Mouse (Mus musculus): ENCODE data around the gene Fyb.
A peak's percentile ranks its signal among the peaks of the same experiment; 100 is the strongest.

The Fyb gene

DNA sequence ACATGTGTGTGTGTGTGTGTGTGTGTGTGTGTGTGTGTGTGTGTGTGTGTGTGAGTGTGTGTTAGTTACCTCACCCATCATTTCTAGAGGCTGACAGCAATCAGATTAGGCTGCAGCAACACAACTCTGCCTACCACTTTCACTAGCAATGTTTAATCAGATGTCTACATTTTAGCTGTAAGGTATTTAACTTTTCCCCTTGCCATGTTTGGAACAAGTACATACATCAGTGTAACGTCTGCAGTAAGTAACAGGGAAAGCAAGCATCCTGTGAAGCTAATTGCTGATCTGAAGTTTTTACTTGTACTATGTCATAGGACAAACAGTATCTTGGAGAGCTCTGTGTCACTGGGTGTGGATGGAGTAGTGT lies 70.6 kb downstream of the Fyb start:
- no peak for DNase-seq (ENCODE audit: low read depth, low spot score)

DNA sequence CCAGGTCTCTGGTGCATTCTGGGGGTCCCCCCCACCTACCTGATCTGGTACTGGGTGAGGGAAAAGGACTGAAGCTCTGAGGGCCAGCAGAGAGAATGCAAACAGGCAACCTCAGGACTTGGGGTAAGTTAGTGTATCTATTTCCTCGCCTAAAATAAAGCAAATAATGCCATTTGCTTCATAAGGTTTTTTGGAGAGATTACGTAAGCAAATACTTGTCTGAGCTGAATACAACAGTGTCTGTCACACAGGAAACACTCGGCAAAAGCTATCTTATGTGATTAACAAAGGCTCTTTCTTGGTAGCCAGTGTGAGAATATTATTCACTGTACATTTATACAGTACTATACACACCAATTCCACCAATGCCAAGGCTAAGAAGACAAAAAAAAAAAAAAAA lies 76.0 kb downstream of the Fyb start:
- no peak for DNase-seq (ENCODE audit: low read depth, low spot score)

DNA sequence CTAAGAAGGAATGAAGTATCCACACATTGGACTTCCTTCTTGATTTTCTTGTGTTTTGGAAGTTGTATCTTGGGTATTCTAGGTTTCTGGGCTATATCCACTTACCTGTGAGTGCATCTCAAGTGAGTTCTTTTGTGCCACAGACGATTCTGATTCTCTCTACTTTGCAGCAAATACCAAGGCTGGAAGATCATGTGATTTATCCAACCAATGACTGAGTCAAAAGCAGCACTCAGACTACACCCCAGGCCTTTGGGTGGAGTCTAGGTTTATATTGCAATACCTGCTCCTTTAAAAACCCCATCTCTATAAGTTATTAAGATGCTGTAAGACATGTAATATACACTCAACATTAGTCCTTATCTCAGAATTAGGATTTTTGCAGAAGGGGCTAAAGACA lies 77.7 kb downstream of the Fyb start:
- no peak for DNase-seq (ENCODE audit: low read depth, low spot score)

DNA sequence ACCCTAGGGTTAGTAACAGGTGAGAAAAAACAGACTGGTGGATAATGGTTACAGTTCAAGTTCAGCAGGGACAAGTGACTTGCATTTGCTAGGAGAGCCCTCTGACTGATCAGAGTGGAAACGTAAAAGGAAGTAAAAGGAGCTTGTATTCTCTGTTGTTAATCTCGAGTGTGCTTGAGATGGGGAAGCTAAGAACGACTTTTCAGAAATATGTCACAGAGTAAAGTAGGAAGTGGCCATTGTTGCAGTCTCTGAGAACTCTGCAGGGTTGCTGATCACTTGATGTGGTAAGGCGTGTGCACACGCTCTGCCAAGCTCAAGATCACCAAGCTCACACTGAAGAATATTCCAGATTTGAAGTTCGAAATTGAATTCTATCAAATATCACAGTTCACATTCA lies 78.7 kb downstream of the Fyb start:
- DNase-seq (ENCODE audit: low read depth, low spot score): no peak

DNA sequence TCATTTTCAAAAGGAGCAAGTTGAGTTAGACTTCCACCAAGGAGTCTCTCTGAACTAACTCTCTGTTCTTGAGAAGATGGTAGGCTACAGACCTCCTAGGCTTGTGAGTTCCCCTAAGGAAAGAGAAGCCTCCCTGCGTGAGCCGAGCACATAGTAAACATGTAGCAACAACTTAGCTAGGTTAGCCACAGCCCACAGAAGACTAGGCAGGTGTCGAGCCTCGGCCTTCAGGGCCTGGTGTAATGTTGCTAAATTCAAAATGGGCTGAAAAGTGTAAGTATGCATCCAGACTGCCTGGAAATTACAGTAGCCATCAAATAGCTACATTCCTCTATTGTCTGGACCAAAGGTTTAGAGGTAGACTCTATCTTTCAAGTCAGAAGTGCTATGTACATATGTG lies 79.3 kb downstream of the Fyb start:
- DNase-seq (ENCODE audit: low read depth, low spot score): no peak

DNA sequence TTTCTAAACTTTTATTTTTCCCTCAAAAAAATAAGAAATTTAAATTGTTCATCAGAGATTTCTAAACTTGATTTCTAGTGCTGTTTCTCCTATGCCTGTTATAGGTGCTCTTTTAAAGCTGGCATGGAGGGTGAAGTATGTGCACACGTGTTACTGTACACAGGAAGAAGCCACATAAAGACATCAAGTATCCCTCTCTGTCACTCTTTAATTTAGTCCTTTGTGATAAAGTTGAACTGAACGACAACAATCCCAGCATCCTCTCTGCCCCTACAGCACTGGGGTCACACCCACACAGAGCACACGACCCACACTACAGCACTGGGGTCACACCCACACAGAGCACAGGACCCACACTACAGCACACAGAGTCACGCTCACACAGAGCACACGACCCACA lies 88.0 kb downstream of the Fyb start:
- no peak for DNase-seq (ENCODE audit: low read depth, low spot score)

DNA sequence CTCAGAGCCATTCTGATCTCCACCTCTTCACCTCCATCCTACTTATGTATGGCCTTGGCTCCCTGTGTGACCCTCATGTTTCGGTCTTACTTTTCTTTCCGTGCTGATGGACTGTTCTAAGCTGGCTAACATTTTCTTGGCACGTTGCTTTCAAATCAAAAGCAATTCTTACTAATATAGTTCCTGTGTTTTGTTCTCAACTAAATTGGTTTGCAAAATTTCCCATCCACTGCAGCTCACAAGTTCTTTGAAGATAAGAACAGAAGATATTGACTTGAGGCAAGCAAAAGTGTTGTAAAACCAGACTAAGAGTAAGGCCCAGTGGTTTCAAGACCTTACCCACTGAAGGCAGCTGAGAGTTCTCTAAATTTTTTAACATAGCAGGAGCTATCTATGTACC lies 90.2 kb downstream of the Fyb start:
- no peak for DNase-seq (ENCODE audit: low read depth, low spot score)

DNA sequence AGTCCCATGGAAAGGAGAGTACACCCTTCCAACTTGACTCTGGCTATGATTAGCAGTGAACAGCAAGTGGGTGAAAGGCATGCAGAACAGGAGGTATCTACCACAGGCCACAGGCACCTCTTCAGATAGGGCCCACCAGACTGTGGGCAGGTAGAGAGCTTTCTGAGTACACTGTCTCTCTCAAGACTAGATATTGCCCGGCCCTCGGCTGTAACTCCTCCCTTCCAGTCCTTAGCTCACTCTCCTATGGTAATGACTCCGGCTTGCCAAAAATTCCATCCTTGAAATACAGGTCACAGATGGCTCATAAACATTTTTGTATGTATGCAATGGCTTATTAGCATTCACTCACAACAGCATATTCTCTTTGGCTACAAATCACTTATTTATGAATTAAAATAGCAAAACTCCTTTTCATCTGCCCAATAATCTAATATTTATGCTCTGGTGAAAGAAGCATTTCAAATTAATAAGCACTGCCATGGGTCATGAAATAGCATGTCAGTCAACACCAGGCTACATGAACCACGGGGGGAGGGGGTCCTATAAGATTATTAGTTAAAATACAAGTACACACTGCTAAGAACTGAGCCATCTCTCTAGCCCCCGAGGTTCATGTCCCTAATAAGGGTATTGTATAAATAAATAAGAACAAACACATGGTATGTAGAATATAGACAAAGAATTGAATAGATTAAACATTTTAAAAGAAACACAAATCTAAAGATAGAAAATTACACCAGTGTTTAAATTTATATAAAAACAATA lies 93.9 kb downstream of the Fyb start:
- DNase-seq (ENCODE audit: low read depth, low spot score): no peak

DNA sequence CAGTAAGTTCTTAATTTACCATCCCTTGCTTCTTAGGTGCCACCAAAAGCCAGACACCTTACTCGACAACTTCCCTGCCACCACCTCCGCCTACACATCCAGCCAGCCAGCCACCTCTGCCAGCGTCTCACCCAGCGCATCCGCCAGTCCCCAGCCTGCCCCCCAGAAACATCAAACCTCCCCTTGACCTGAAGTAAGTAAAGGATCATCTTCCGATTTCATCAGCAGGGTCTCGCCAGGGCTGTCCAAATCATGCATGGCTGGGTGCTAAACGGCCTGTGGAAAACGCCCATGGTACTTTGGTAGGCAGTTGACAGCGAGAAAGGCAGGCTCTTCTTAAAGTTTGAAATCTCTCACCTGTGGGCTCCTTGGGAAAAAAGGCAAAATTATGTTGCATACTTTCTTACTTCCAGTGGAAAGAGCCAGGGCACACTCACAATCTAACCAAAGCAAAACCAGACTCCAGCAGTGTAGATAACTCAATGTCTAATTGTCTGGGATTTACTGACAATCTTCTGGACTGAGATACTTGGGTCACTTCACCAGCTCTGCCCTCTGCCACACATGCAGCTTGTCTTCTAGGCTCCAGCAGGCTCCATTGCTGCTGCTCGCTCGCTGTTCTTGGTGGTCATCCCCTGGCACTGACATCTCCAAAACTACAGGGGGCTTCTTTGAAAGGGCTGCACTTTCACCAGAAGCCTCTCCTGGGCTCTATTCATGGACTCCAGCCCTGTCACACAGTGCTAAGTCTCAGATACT lies 97.1 kb downstream of the Fyb start:
- DNase-seq (ENCODE audit: low read depth, low spot score): no peak

DNA sequence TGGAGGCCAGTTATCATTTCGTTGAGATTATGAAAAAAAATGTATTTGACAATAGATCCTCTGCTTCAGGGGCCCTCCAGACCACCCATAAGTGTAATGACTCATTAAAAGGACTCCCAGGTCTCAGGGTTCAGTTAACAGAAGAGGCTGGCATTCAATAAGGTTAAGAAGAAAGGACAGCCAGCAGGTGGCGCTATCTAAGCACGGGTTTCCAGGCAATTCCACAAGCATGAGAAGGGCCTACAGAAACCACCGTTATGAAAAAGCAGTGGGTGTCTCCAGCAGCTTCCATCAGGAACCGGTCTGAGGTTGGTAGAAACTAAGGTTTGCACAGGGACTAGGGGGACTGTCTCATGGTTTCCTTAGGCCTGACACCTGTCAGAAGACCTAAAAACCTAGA lies 99.9 kb downstream of the Fyb start:
- peak; percentile 74 for DNase-seq (ENCODE audit: low read depth, low spot score)

DNA sequence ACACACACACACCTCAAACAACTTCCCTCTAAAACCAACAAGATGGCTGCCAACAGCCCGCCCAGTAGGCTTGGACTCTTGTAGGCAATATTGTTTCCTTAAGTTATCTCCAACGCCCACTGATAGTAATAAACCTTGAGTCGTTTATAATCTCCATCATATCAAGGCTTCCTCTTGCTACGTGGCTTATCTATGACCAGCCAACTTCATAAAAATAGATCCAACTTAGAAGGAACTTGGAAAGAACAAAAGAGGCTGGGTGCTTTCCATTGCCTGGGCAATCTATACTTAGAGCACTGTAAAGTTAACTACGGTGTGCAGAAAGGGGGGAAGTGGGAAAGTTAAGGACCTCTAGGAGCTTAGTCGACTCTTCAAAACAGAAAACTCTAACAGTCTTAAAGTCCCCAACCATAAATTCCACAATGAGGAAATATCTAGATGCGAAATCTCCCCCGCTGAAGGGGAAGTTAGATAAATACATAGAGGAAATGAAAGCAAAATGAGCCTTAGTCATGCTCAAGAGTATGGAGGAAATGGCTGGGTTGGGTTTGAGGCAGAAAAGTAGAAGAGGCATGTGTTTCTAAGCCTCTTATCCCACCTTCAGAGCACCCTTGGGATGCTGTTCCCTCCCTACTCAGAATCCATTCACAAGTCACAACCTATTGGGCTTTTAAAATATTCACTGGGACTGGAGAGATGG lies 101.0 kb downstream of the Fyb start:
- DNase-seq (ENCODE audit: low read depth, low spot score): no peak

DNA sequence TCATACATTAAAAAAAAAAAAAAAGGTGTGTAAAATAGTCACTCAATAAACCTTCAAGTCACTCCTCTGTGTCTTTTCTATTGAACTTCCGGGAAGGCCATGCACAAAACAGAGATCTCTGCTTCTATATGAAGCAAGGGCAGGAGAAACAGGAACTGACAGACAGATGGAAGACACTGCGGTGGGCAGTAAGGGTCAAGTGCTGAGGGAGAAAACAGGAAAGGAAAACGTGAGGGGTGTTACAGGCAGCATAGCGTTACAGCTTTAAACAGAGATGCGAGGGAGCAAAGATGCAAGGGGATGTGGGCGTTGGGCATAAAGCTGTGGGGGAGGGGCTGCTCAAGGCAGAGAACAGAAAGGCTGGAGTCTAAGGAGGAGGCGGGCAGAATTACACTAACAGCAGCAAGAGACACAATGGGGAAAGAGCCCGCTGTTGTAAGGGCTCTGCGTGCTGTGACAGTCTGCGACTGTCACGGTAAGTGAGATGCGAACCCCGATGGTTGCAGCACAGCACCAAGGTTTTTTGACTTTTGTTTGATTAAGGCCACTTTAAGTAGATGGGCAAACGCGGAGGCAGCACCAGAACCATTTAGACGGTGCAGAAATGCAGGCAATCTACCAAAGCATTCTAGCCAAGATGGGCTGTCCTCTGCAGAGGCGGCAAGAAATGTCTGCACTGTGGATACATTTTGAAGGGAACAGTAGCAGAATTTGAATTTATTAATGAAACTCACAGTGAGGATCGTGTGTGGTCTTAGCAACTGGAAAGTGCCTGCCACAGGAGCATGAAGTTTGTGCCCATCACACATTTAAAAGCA lies 101.9 kb downstream of the Fyb start:
- DNase-seq (ENCODE audit: low read depth, low spot score): peak; percentile 19

DNA sequence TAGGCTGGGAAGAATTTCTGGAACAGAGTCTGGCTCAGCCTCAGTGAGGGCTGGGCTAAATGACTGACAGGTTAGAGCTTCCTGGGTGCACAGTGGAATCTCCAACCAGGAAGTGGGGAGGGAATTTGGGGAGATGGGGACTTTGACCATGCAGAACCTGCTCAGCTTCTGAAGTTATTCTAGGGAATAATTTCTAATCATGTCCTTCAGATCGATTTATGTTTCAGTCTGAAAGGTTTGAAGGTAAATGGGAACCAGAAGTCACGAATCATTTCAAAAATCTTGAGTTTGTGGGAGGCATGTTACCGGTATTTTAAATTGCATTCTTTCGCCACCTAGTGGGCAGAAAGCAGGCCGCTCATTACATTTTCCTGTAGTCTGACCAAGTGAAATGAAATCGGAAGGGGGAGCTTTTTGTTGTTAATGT lies 103.0 kb downstream of the Fyb start:
- DNase-seq (ENCODE audit: low read depth, low spot score): peak; percentile 42

DNA sequence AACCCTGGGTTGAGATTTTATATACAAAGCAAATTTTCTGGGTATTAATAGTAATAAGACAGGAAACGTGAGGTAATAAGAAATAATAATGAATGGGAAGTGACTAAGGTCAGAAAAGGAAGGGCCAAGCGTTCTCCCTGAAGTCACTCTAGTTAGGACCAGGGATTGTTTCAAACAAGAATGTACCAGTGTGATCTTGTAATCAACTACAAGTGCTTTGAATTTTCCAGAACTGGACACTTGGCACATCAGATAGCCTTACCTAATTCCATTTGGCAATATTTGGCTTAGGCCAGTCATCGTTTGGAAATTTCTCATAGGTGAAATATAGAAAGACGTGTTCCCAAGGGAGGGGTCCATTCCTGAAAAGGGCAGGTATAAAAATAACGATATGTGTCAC lies 103.5 kb downstream of the Fyb start:
- DNase-seq (ENCODE audit: low read depth, low spot score): no peak

DNA sequence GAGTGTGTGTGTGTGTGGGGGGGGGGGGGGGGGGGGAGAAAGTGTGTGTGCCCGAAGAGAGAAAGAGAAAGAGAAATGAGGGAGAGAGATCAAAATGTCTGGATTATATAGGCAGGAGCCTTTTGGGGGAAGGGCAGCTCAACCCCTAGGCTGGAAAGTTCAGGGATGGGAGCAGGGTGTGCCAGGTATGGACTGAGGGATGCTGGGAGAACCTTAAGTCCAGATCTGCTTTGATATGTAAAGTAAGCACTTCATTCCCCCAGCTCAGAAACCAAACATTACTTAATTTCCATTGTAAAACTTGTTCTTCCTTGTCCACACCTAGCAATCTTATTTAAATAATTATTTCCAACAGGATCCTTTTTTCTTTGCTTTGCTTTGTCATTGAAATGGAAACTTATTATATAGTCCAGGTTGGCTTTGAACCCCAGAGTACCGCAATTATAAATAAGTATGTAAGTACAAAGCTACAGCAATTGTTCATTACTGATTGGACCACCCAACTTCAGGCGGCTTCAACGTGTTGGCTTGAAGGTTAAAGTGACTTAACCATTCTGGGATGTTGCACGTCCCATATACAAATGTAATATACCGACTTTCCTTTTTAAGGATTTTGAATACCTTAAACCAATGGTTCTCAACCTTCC lies 105.9 kb downstream of the Fyb start:
- no peak for DNase-seq (ENCODE audit: low read depth, low spot score)

DNA sequence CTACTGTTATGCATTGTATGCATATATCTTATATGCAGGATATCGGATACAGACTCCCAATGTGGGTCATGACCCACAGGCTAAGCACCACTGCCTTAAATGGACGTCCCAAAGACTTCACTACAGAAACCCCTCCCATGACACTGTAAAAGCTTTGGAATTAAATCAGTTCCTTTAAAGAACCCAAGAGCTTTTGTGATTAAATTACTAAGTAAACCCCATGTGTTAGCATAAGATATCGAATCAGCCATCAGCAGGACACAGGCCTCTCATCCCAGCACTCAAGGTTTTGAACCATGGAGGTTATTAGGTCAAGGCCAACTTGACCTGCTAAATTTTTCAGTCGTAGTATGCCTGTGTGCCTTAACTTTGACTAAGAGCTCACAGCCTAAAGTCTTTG lies 106.5 kb downstream of the Fyb start:
- no peak for DNase-seq (ENCODE audit: low read depth, low spot score)

DNA sequence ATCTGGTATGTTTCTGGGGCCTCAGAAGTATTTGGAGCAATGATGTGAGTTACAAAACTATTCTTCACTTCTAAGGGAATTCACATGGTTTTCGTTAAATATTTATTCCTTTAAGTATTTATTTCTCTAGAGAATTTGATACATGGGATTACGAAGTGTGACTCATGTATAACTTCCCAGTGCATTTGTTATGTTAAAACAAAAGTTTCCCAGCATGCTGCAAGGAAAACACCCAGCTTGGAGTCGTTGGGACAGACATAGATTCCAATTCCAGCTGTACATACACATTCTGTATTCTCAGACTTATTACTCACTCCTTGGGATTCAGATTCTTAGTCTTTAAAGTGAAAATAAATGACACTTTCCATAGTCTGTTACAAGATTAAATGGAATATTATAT lies 112.8 kb downstream of the Fyb start:
- DNase-seq (ENCODE audit: low read depth, low spot score): no peak

DNA sequence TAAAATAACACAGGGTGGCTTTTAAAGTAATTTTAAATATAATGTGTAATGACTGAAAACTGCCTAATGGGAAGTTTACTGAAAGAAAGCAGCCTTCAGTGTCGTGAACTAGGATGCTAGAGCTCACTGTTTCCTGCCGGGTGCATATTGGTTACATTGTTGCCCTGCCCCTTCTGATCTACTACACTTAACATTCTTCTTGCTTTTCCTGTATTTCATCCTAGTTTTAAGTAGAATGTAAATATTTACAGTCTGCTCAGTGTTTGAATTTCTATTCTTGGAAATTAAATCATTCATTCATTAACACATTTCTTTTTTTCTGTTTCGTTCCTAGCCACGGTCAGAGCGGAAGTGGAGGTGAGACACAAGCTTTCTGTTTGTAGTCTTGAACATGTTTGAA lies 119.6 kb downstream of the Fyb start:
- DNase-seq (ENCODE audit: low read depth, low spot score): no peak

DNA sequence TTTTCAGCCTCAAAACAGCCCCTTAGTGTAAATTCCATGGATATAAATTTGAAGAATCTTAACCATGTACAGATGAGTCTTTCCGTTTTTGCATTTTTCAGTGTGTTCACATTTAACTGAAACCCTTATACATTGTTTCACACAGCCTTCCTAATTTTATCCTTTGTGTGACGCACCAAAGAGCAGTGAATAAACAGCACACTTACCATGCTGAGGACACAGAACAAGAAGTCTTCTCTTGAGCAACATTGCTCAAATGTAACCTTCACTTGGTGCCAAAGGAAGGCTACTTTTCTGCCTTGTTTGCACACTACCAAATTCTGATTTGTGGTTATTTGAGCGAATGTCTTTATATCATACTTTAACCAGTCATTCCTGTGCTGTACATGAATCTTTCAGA lies 122.8 kb downstream of the Fyb start:
- DNase-seq (ENCODE audit: low read depth, low spot score): no peak

DNA sequence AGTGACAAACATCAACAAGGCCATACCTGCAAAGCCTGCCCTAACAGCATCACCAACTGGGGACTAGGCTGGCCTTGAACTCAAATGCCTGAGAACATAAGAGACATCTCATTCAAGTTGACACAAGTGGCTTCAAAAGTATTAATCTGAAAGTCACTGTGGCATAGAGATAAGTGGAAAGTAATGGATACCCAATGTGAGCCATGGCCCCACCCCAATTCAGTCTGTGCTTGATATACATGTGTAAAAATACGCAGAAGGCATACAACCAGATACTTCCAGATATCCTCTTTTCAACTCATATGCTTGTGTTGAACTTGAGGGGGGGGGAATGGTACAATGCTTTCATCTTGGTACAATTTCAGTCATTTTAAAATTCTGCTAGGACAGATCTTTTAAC lies 124.4 kb downstream of the Fyb start:
- DNase-seq (ENCODE audit: low read depth, low spot score): no peak

DNA sequence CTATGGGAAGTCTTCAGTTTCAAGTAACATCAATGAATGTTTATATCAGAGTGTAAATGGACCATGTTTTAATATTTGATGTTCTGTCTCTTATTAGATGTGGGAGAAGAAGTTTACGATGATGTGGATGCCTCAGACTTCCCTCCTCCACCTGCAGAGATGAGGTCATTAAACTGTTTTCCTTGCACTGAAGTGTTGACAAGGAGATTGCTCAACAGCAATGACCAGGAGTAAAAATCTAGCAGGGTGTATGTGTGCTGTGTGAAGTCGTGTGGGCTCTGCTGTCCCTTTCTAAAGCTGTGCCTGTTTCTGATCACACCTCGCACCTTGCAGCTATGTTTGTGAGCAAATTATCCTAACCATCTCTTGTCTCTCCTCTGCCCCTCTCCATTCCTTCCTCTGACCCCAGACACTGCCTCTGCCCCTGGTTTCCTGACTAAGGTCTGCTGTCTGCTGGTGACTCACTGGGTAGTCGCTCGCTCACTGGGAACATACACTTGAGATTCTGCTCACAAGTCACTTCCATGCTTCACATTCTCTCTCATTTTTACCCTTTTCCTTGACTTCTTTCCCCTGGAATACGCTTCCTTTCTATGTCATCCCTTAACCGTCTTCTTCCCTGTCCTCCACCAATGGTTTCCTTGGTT lies 126.2 kb downstream of the Fyb start:
- no peak for DNase-seq (ENCODE audit: low read depth, low spot score)
